Mouse (Mus musculus) stomach, embryonic 14.5 days (tissue): ENCODE results near the gene Npas2. TPM values are rescaled to one million over a fixed set of nuclear protein-coding genes. Genes with fewer than 3 reads are reported as not detected.
A peak's percentile ranks its signal among the peaks of the same experiment; 100 is the strongest.

ENCODE experiments used
- ATAC-seq: fragments of 200-750 bp; cut with Nextera tagmentation; 2 replicates; pipeline ENCODE4 v1.8.0; 2017; ENCODE audit warnings: low read depth, moderate TSS enrichment; ENCODE audit not compliant: insufficient number of reproducible peaks, insufficient read depth, low FRiP score
- H3K27ac ChIP-seq: fragments of 300-500 bp; sonication (generic); 2 replicates; pipeline ENCODE4 v1.5.1; 2014; ENCODE audit warnings: mild to moderate bottlenecking, low read length, moderate library complexity, mixed read lengths
- H3K27me3 ChIP-seq: fragments of 300-500 bp; sonication (generic); 2 replicates; pipeline ENCODE4 v1.6.1; 2014; ENCODE audit warnings: low read length, control low read depth, mixed read lengths; ENCODE audit not compliant: control insufficient read depth, insufficient read depth
- H3K36me3 ChIP-seq: fragments of 300-500 bp; sonication (generic); 2 replicates; pipeline ENCODE4 v1.6.1; 2014; ENCODE audit warnings: mild to moderate bottlenecking, control low read depth, low read length, moderate library complexity, mixed read lengths; ENCODE audit not compliant: control insufficient read depth, insufficient read depth
- H3K4me1 ChIP-seq: fragments of 300-500 bp; sonication (generic); 2 replicates; pipeline ENCODE4 v1.6.1; 2014; ENCODE audit warnings: low read length, control low read depth, mixed read lengths; ENCODE audit not compliant: control insufficient read depth, insufficient read depth
- H3K4me2 ChIP-seq: fragments of 300-500 bp; sonication (generic); replicated peaks from 2 replicates; pipeline ENCODE4 v1.6.1; 2014; ENCODE audit warnings: low read depth, low read length, control low read depth
- H3K4me3 ChIP-seq: fragments of 300-500 bp; sonication (generic); 2 replicates; pipeline ENCODE4 v1.5.1; 2014; ENCODE audit warnings: low read depth, low read length, control low read depth
- H3K9ac ChIP-seq: fragments of 300-500 bp; sonication (generic); replicated peaks from 2 replicates; pipeline ENCODE4 v1.6.1; 2014; ENCODE audit warnings: low read depth, mild to moderate bottlenecking, control low read depth, low read length, moderate library complexity, mixed read lengths
- H3K9me3 ChIP-seq: fragments of 300-500 bp; sonication (generic); 2 replicates; pipeline ENCODE4 v1.6.1; 2016; ENCODE audit warnings: low read depth, low read length, control low read depth; ENCODE audit not compliant: control insufficient read depth
- whole genome bisulfite sequencing: fragments of 180-500 bp; shearing (Covaris S2); extraction: QIAGEN DNeasy Blood & Tissue Kit; methylation state at CpG from one replicate; pipeline ENCODE4 v1.1.7; 2014; 5-methylcytosine and 5-hydroxymethylcytosine counted together
- polyA plus RNA-seq: library from polyadenylated mRNA; unstranded; fragments of >200 nt; fragmentation: Nextera tagmentation; extraction: Ambion mirVana; gene quantifications from 2 replicates; pipeline ENCODE4 v1.2.1, GENCODE M21; 2014

The Npas2 gene
- 0.81 and 1.7 TPM in 2 replicates for polyA plus RNA-seq

DNA sequence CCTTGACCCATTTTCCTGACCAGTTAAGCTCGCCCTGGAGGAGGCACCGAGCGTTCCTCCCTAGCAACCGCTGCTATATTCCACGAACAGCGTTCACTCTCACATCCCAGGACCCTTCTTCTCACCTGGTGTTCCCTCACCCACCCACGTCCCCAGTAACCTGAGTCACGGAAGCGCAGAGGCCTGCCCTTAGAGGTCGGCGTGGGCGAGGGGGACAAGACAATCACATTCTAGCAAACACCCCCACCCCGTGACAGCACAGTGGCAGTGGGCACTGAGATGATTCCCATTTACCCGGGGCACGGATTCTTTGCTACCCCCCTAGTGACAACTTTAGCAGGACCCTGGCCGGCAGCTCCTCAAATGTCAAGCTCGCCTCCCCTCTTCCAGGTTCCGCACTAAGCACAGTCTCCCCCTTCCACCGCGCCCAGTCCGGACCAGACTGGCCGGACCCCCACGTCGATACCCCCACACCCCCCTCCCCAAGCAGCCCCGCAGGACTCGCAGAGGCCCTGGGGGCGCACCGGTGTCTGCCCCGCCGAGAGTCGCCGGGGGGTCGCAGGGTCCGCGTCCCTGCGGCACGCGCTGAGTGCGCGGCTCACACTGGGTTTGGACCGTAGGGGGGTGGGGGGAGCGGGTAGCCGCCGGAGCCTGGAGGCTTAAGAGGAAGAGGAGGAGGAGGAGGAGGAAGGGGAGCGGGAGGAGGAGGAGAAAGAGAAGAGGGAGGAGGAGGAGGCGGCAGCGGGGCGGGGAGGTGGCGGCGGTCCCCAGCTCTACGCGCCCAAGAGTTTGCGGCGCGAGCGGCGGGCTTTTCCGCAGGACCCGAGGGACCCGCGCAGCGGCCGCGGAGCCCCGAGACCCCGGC lies at the start of gene Npas2:
Gene Npas2, plus strand, starts transcription at position 735 of the 865 bp plus-strand sequence.
- WGBS: 1% methylated on average over 52 of the region's 66 CpGs
- peak within 1 kb of the TSS; percentile 40 for H3K9ac ChIP-seq
- peak within 1 kb of the TSS; percentile 40 for H3K4me3 ChIP-seq
- 0 out of 2 replicates have a peak, but pooled peaks cover 12% of the 10 kb centered on the region for H3K27me3 ChIP-seq
- peaks cover 17% of the 10 kb centered on the region; the same call in 1 of the 2 replicates for H3K4me1 ChIP-seq
- no peaks in the 10 kb centered on the region for H3K36me3 ChIP-seq
- H3K4me2 ChIP-seq: peak within 1 kb of the TSS; percentile 73
- no peaks in the 10 kb centered on the region for H3K9me3 ChIP-seq
- H3K27ac ChIP-seq: 0 out of 2 replicates have a peak within 1 kb of the TSS, but pooled peaks have one; percentile 7
- ATAC-seq: 0 out of 2 replicates have a peak, but pooled peaks have one; percentile 4

DNA sequence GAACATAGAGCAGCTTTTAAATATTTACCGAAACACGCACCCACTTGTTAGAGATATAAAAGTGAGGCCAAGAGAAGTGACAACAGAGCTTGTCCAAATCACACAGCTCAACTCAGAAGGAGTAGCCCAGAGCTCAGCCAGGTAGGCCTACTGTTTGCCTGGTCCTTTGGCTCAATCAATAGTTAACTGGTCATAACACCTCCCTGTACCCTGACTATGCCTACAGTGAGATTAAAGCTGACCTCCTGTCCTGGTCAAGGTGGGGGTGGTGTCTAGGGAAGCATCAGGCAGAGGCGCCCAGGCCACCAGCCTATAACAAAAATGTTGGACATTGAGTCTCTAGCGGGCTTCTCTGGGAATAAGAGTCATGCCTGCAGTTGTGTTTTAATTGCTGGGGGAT lies 36.8 kb upstream of the Npas2 start:
- Histone ChIP-seq H3K9me3 (no peaks in the 10 kb centered on the region), H3K4me2 (no peak overlapping the region), H3K4me1 (no peaks in the 10 kb centered on the region), H3K27me3 (no peaks in the 10 kb centered on the region), H3K4me3 (no peak overlapping the region), H3K36me3 (no peaks in the 10 kb centered on the region), H3K27ac (no peak overlapping the region), H3K9ac (no peak overlapping the region)
- WGBS: 89% methylated on average over 4 of the region's 4 CpGs
- no peak for ATAC-seq

DNA sequence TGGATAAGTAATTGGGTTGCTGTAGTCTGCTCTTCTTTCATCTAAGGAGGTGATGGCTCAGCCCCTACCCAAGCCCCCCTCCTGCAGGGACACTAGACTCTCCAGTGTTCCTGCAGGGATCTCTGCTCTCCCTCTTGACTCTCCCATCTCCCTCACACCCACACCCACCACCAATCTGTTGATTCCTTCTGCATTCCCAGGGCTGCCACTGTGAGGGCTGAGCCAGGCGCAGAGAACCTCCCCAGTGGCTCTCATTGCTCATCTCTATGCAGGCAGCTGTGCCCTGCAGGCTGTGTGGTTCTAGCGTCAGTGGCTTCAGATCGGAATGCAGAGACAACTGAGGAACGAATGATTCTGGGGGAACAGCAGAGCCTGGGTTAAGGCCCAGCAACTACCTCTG lies 33.4 kb upstream of the Npas2 start:
- no peaks in the 10 kb centered on the region for H3K27me3 ChIP-seq
- ATAC-seq: no peak
- H3K27ac ChIP-seq: no peak overlapping the region

DNA sequence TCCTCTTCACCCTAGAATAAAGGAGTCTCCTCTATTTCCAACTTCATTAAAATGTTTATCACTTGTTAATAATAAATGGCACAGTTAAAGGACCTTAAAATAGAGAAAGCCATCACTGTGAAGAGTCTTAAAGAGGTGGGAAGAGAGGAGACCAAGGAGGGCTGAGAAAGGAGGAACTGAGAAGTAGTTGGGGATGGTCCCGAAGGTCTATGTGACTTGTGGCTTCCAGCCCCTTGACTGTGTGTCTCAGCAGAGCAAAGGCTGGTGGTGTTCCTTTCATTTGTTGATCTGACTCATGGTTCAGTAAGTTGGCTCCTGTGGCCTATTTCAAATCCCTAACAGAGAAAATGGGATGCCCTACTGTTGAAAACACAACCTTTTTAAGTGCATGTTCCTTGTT lies 30.5 kb upstream of the Npas2 start:
- no peaks in the 10 kb centered on the region for H3K4me1 ChIP-seq
- no peak overlapping the region for H3K4me3 ChIP-seq
- 96% methylated on average over 1 of the region's 1 CpGs for WGBS
- H3K9me3 ChIP-seq: no peaks in the 10 kb centered on the region
- H3K27me3 ChIP-seq: no peaks in the 10 kb centered on the region
- H3K9ac ChIP-seq: no peak overlapping the region
- H3K27ac ChIP-seq: no peak overlapping the region
- H3K36me3 ChIP-seq: no peaks in the 10 kb centered on the region
- no peak overlapping the region for H3K4me2 ChIP-seq
- ATAC-seq: no peak

More for the DNA sequence above, 33.4 kb upstream of the Npas2 start:
- Histone ChIP-seq H3K4me3 (no peak overlapping the region), H3K9ac (no peak overlapping the region), H3K9me3 (no peaks in the 10 kb centered on the region), H3K4me2 (no peak overlapping the region), H3K36me3 (no peaks in the 10 kb centered on the region), H3K4me1 (no peaks in the 10 kb centered on the region)
- 60% methylated on average over 4 of the region's 4 CpGs for WGBS

DNA sequence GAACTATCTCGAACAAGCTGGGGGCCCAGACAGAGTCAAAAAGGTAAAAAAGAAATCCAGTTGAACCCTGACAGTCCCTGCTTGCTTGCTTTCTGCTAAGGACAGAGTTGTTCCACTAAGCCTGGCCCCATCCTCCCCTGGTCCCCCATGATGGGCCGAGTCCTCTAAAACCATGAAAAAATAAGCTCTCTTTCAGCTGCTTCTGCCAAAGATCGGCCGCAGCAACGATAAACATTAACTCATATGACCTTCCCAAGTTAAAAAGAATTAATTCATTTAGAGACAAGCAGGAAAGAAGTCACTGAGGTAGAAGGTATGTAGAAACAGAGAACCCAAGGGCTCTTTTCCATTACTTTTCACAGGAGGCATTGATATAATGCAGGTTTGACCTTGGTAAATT lies 16.8 kb upstream of the Npas2 start:
- ATAC-seq: no peak
- H3K4me2 ChIP-seq: no peak overlapping the region
- H3K27ac ChIP-seq: no peak overlapping the region
- no peaks in the 10 kb centered on the region for H3K36me3 ChIP-seq
- H3K4me1 ChIP-seq: no peaks in the 10 kb centered on the region
- H3K9ac ChIP-seq: no peak overlapping the region
- no peaks in the 10 kb centered on the region for H3K27me3 ChIP-seq
- WGBS: 79% methylated on average over 5 of the region's 5 CpGs
- H3K4me3 ChIP-seq: no peak overlapping the region
- H3K9me3 ChIP-seq: no peaks in the 10 kb centered on the region

DNA sequence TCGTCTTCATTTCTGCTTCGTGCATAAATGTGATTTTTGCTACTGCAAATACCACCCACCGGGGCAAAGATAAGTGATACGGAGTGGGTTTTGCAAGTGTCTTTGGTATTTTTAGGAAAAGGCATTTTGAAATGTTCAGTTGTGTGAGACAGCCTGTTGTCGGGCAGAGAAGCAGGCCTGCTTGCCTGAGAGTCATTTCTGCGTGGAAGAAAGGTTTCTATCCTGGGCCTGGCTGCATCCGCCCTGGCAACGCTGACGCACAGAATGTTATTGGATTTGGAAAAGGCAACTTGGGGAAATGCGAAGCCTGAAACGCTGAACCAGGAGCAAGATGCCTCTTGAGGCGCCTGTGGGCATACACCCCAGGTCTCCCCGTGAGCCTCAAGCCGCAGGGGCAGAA lies 16.3 kb upstream of the Npas2 start:
- H3K4me2 ChIP-seq: no peak overlapping the region
- H3K9me3 ChIP-seq: no peaks in the 10 kb centered on the region
- no peak overlapping the region for H3K27ac ChIP-seq
- no peak for ATAC-seq
- H3K4me1 ChIP-seq: no peaks in the 10 kb centered on the region
- H3K27me3 ChIP-seq: no peaks in the 10 kb centered on the region
- H3K9ac ChIP-seq: no peak overlapping the region
- H3K36me3 ChIP-seq: no peaks in the 10 kb centered on the region
- H3K4me3 ChIP-seq: no peak overlapping the region
- WGBS: 86% methylated on average over 14 of the region's 14 CpGs

DNA sequence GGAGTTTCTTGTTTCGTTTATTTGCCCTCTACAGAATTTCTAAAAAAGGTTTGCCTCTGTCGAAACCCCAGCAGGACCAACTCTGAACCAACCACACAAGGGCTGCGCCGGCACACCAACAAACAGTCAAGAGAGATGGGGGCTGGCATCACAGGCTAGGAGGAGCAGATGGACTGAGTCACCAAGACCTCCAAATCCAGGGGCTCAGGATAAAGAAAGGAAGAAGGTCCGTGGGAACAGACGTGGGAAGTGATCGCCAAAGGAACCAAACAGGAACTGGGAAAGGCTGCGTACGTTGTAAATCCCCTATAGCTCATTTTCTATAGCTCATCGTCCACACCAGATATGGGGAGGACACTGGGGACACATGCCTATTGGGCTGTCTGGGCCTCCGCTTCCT lies 13.7 kb upstream of the Npas2 start:
- H3K27ac ChIP-seq: no peak overlapping the region
- no peaks in the 10 kb centered on the region for H3K4me1 ChIP-seq
- WGBS: 90% methylated on average over 11 of the region's 11 CpGs
- H3K4me3 ChIP-seq: no peak overlapping the region
- no peak overlapping the region for H3K4me2 ChIP-seq
- no peak for ATAC-seq
- no peaks in the 10 kb centered on the region for H3K27me3 ChIP-seq
- H3K36me3 ChIP-seq: no peaks in the 10 kb centered on the region
- no peak overlapping the region for H3K9ac ChIP-seq
- no peaks in the 10 kb centered on the region for H3K9me3 ChIP-seq

DNA sequence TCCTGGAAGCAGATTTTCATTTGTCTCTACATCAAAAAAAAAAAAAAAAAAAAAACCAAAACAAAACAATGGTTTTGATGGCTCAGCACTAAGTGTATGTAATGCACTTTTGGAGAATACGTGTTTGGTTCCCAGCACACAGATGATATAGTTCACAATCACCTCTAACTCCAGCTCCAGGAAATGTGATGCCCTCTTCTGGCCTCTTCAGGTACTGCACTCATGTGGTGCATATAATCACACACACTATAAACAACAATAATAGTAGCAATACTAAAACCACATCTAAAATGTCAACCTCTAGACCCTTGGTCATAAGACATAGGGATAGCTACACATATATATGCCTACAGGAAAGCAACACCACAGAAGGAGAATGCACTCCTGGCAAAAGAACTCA lies 13.0 kb upstream of the Npas2 start:
- Histone ChIP-seq H3K36me3 (no peaks in the 10 kb centered on the region), H3K4me1 (no peaks in the 10 kb centered on the region), H3K27ac (no peak overlapping the region), H3K9ac (no peak overlapping the region), H3K4me2 (no peak overlapping the region), H3K27me3 (no peaks in the 10 kb centered on the region), H3K9me3 (no peaks in the 10 kb centered on the region), H3K4me3 (no peak overlapping the region)
- no peak for ATAC-seq
- 93% methylated on average over 1 of the region's 1 CpGs for WGBS
